Mouse (Mus musculus) bone marrow macrophage, adult 2 months (primary cell): ENCODE results near the gene Lcn8. TPM values are rescaled to one million over a fixed set of nuclear protein-coding genes. Genes with fewer than 3 reads are reported as not detected.
"Not testable (repeated sequence)": the region's sequence is repeated elsewhere in the genome, so short reads cannot be mapped to it uniquely, and the experiment has no call there.

Source experiments
- H3K27ac ChIP-seq: 2 replicates; pipeline ENCODE4 v1.5.1; 2012; ENCODE audit warnings: low read depth, low read length; ENCODE audit not compliant: insufficient read depth
- H3K4me1 ChIP-seq: 2 replicates; pipeline ENCODE4 v1.6.1; 2012; ENCODE audit warnings: low read length; ENCODE audit not compliant: control insufficient read depth, insufficient read depth
- H3K4me3 ChIP-seq: 2 replicates; pipeline ENCODE4 v1.5.1; 2012; ENCODE audit warnings: mild to moderate bottlenecking, low read length, moderate library complexity; ENCODE audit not compliant: insufficient read depth
- CTCF ChIP-seq: IDR thresholded peaks from 2 replicates; pipeline ENCODE4 v1.5.1; 2012; ENCODE audit warnings: low read depth, mild to moderate bottlenecking, low read length, moderate library complexity
- POLR2A ChIP-seq: IDR thresholded peaks from 2 replicates; pipeline ENCODE4 v1.6.1; 2012; ENCODE audit warnings: mild to moderate bottlenecking, low read depth, low read length, borderline replicate concordance
- polyA plus RNA-seq: library from polyadenylated mRNA; stranded (reverse); fragments of >200 nt; gene quantifications from 2 replicates; pipeline ENCODE4 v1.2.4, GENCODE M21; 2012; ENCODE audit not compliant: missing spikeins, insufficient read depth, insufficient read length

Lcn8 gene
- polyA plus RNA-seq, 1 experiment = not detected

GRCm38 (mm10) chr2:25698696-25699095 is 45.8 kb downstream of the Lcn8 start:
- TF ChIP-seq CTCF = no peak
- no peak for TF ChIP-seq POLR2A
- no peak overlapping the region for H3K27ac ChIP-seq
- H3K4me3 ChIP-seq = no peak overlapping the region
- no peaks in the 10 kb centered on the region for H3K4me1 ChIP-seq

- H3K4me3 ChIP-seq, H3K4me1 ChIP-seq, H3K27ac ChIP-seq: not testable (repeated sequence)
These were observed 46.8 kb downstream of the Lcn8 start, which contains the start of gene Obp2a for GRCm38 (mm10) chr2:25699743-25700142. Obp2a (plus strand) TSS chr2:25700043.

- Histone ChIP-seq H3K4me1 (no peaks in the 10 kb centered on the region), H3K4me3 (no peak overlapping the region), H3K27ac (no peak overlapping the region)
- no peak for TF ChIP-seq CTCF
- no peak for TF ChIP-seq POLR2A
These were observed 48.1 kb downstream of the Lcn8 start for GRCm38 (mm10) chr2:25701001-25701400.

GRCm38 (mm10) chr2:25703706-25704105 is 50.8 kb downstream of the Lcn8 start:
- peaks cover 9% of the 10 kb centered on the region for H3K4me1 ChIP-seq
- H3K27ac ChIP-seq = no peak overlapping the region
- TF ChIP-seq POLR2A (no peak), CTCF (no peak)
- no peak overlapping the region for H3K4me3 ChIP-seq

Other genes starting within 250 kb of the Lcn8 start
- gene Fut7, start 229.9 kb upstream of the Lcn8 start, polyA plus RNA-seq = 9.5 and 9.6 TPM in 2 replicates
- 14.9 and 16.4 TPM in 2 replicates for gene Abca2, start 224.4 kb upstream of the Lcn8 start, polyA plus RNA-seq
- gene Clic3, start 196.3 kb upstream of the Lcn8 start, polyA plus RNA-seq = not detected in 2 replicates
- 22.4 and 26.2 TPM in 2 replicates for gene Paxx, start 192.0 kb upstream of the Lcn8 start, polyA plus RNA-seq
- gene Ptgds, start 183.1 kb upstream of the Lcn8 start, polyA plus RNA-seq = not detected in 2 replicates
- gene Lcn12, start 159.2 kb upstream of the Lcn8 start, polyA plus RNA-seq = not detected in 2 replicates
- gene Fbxw5, start 152.4 kb upstream of the Lcn8 start, polyA plus RNA-seq = 35.0 and 35.4 TPM in 2 replicates
- 1.8 TPM in 1 of 2 replicates, not detected in the other for gene C8g, start 151.4 kb upstream of the Lcn8 start, polyA plus RNA-seq
- gene Traf2, start 106.2 kb upstream of the Lcn8 start, polyA plus RNA-seq = 14.8 and 15.5 TPM in 2 replicates
- gene Edf1, start 95.3 kb upstream of the Lcn8 start, polyA plus RNA-seq = 142 and 160 TPM in 2 replicates
- 0.60 and 1.3 TPM in 2 replicates for gene Mamdc4, start 78.3 kb upstream of the Lcn8 start, polyA plus RNA-seq
- gene Phpt1, start 77.9 kb upstream of the Lcn8 start, polyA plus RNA-seq = 20.0 and 23.0 TPM in 2 replicates
- 0.11 and 0.21 TPM in 2 replicates for gene Ajm1, start 71.4 kb upstream of the Lcn8 start, polyA plus RNA-seq
- 76.0 and 76.9 TPM in 2 replicates for gene Rabl6, start 44.6 kb upstream of the Lcn8 start, polyA plus RNA-seq
- gene Ccdc183, start 35.4 kb upstream of the Lcn8 start, polyA plus RNA-seq = not detected in 2 replicates
- 51.6 and 54.3 TPM in 2 replicates for gene Tmem141, start 31.1 kb upstream of the Lcn8 start, polyA plus RNA-seq
- 18.6 and 21.5 TPM in 2 replicates for gene Fcna, start 25.1 kb upstream of the Lcn8 start, polyA plus RNA-seq
- gene Lcn5, start 4.8 kb downstream of the Lcn8 start, polyA plus RNA-seq = not detected in 2 replicates
- not detected in 2 replicates for gene Lcn6, start 23.7 kb downstream of the Lcn8 start, polyA plus RNA-seq
- not detected in 2 replicates for gene Lcn10, start 29.6 kb downstream of the Lcn8 start, polyA plus RNA-seq
- gene Obp2a, start 46.9 kb downstream of the Lcn8 start, polyA plus RNA-seq = not detected in 2 replicates
- gene Bmyc, start 53.6 kb downstream of the Lcn8 start, polyA plus RNA-seq = 29.8 and 34.7 TPM in 2 replicates
- gene Obp2b, start 83.9 kb downstream of the Lcn8 start, polyA plus RNA-seq = not detected in 2 replicates
- not detected in 2 replicates for gene Lcn3, start 112.4 kb downstream of the Lcn8 start, polyA plus RNA-seq
- gene Lcn11, start 123.9 kb downstream of the Lcn8 start, polyA plus RNA-seq = not detected in 2 replicates
- gene Gm13539, start 129.1 kb downstream of the Lcn8 start, polyA plus RNA-seq = not detected in 2 replicates
- gene Glt6d1, start 162.7 kb downstream of the Lcn8 start, polyA plus RNA-seq = not detected in 2 replicates
- gene Lcn9, start 170.0 kb downstream of the Lcn8 start, polyA plus RNA-seq = not detected in 2 replicates
- gene Sohlh1, start 194.1 kb downstream of the Lcn8 start, polyA plus RNA-seq = not detected in 2 replicates
- gene Kcnt1, start 210.6 kb downstream of the Lcn8 start, polyA plus RNA-seq = not detected in 2 replicates